Mouse (Mus musculus) liver, postnatal 0 days (tissue): ENCODE data around the gene Diras2. TPM values are rescaled to one million over a fixed set of nuclear protein-coding genes. Genes with fewer than 3 reads are reported as not detected.

Experiments
- ATAC-seq: fragments of 200-750 bp; cut with Nextera tagmentation; 2 replicates; pipeline ENCODE4 v1.8.0; 2017; ENCODE audit warnings: mild to moderate bottlenecking, moderate library complexity
- DNase-seq: peaks from one replicate; pipeline ENCODE4 v3.0.0-alpha.2; 2016
- H3K27ac ChIP-seq: fragments of 300-500 bp; sonication (generic); 2 replicates; pipeline ENCODE4 v1.5.1; 2014; ENCODE audit warnings: antibody characterized with exemption, moderate library complexity, mild to moderate bottlenecking, low read depth
- H3K27me3 ChIP-seq: fragments of 300-500 bp; sonication (generic); 2 replicates; pipeline ENCODE4 v1.6.1; 2014; ENCODE audit warnings: low read length, control low read depth, mixed read lengths; ENCODE audit not compliant: insufficient read depth
- H3K36me3 ChIP-seq: fragments of 300-500 bp; sonication (generic); replicated peaks from 2 replicates; pipeline ENCODE4 v1.6.1; 2014; ENCODE audit warnings: mild to moderate bottlenecking, control low read depth, low read length, moderate library complexity, mixed read lengths; ENCODE audit not compliant: insufficient read depth
- H3K4me1 ChIP-seq: fragments of 300-500 bp; sonication (generic); 2 replicates; pipeline ENCODE4 v1.6.1; 2014; ENCODE audit warnings: antibody characterized with exemption, mild to moderate bottlenecking, control low read depth; ENCODE audit not compliant: insufficient read depth
- H3K4me2 ChIP-seq: fragments of 300-500 bp; sonication (generic); 2 replicates; pipeline ENCODE4 v1.6.1; 2014; ENCODE audit warnings: low read depth, mild to moderate bottlenecking, low read length, moderate library complexity, mixed read lengths
- H3K4me3 ChIP-seq: fragments of 300-500 bp; sonication (generic); 2 replicates; pipeline ENCODE4 v1.5.1; 2014; ENCODE audit warnings: low read depth, low read length
- H3K9ac ChIP-seq: fragments of 300-500 bp; sonication (generic); replicated peaks from 2 replicates; pipeline ENCODE4 v1.6.1; 2014; ENCODE audit warnings: mild to moderate bottlenecking, moderate library complexity
- H3K9me3 ChIP-seq: fragments of 300-500 bp; sonication (generic); 2 replicates; pipeline ENCODE4 v1.6.1; 2016; ENCODE audit warnings: mild to moderate bottlenecking, control low read depth, low read length, mixed read lengths
- CTCF ChIP-seq: sonication (generic); IDR thresholded peaks from 2 replicates; pipeline ENCODE4 v1.5.1; 2016; ENCODE audit warnings: antibody characterized with exemption, low read depth
- EP300 ChIP-seq: IDR thresholded peaks from 2 replicates; pipeline ENCODE4 v1.6.1; 2016; ENCODE audit warnings: antibody characterized with exemption, low read depth, mild to moderate bottlenecking
- WGBS: fragments of 180-500 bp; shearing (Covaris S2); extraction: QIAGEN DNeasy Blood & Tissue Kit; methylation state at CpG from one replicate; pipeline ENCODE4 v1.1.7; 2014; ENCODE audit not compliant: insufficient replicate concordance; 5-methylcytosine and 5-hydroxymethylcytosine counted together
- polyA plus RNA-seq: library from polyadenylated mRNA; unstranded; fragments of >200 nt; fragmentation: Nextera tagmentation; extraction: Ambion mirVana; gene quantifications from 2 replicates; pipeline ENCODE4 v1.2.1, GENCODE M21; 2015

The Diras2 gene
- polyA plus RNA-seq, 1 experiment from 2014 or later, result 0.12 TPM

GRCm38 (mm10) chr13:52476222-52476621 is 54.9 kb downstream of the Diras2 start:
- Histone ChIP-seq H3K27ac (no peak overlapping the region), H3K9me3 (no peaks in the 10 kb centered on the region), H3K9ac (no peak overlapping the region), H3K27me3 (no peaks in the 10 kb centered on the region), H3K4me2 (no peak overlapping the region), H3K4me3 (no peak overlapping the region), H3K36me3 (no peaks in the 10 kb centered on the region), H3K4me1 (no peaks in the 10 kb centered on the region)
- peak; percentile 27 for DNase-seq
- no peak for ATAC-seq
- 48% methylated on average over 3 of the region's 3 CpGs for WGBS
- TF ChIP-seq CTCF, result peak; percentile 62
- no peak for TF ChIP-seq EP300

- TF ChIP-seq EP300, result no peak
- TF ChIP-seq CTCF, result no peak
- H3K36me3 ChIP-seq, result no peaks in the 10 kb centered on the region
These were observed 55.8 kb downstream of the Diras2 start for GRCm38 (mm10) chr13:52475264-52475663.

GRCm38 (mm10) chr13:52474807-52475206 is 56.3 kb downstream of the Diras2 start:
- ATAC-seq (no peak), DNase-seq (no peak)
- H3K4me3 ChIP-seq, result no peak overlapping the region
- no peaks in the 10 kb centered on the region for H3K9me3 ChIP-seq
- H3K9ac ChIP-seq, result no peak overlapping the region
- H3K4me1 ChIP-seq, result no peaks in the 10 kb centered on the region
- H3K36me3 ChIP-seq, result no peaks in the 10 kb centered on the region
- WGBS, result 66% methylated on average over 3 of the region's 3 CpGs
- H3K27ac ChIP-seq, result no peak overlapping the region
- TF ChIP-seq CTCF (no peak), EP300 (no peak)
- H3K27me3 ChIP-seq, result no peaks in the 10 kb centered on the region
- H3K4me2 ChIP-seq, result no peak overlapping the region

More at GRCm38 (mm10) chr13:52475264-52475663, 55.8 kb downstream of the Diras2 start:
- Histone ChIP-seq H3K4me2 (no peak overlapping the region), H3K9ac (no peak overlapping the region), H3K4me1 (no peaks in the 10 kb centered on the region), H3K4me3 (no peak overlapping the region), H3K9me3 (no peaks in the 10 kb centered on the region), H3K27ac (no peak overlapping the region), H3K27me3 (no peaks in the 10 kb centered on the region)
- ATAC-seq (no peak), DNase-seq (no peak)
- 87% methylated on average over 10 of the region's 10 CpGs for WGBS

GRCm38 (mm10) chr13:52469795-52470690 is 61.0 kb downstream of the Diras2 start:
- H3K27me3 ChIP-seq, result no peaks in the 10 kb centered on the region
- no peak overlapping the region for H3K9ac ChIP-seq
- no peaks in the 10 kb centered on the region for H3K9me3 ChIP-seq
- H3K4me1 ChIP-seq, result no peaks in the 10 kb centered on the region
- 58% methylated on average over 10 of the region's 10 CpGs for WGBS
- no peak overlapping the region for H3K27ac ChIP-seq
- no peaks in the 10 kb centered on the region for H3K36me3 ChIP-seq
- no peak overlapping the region for H3K4me2 ChIP-seq
- TF ChIP-seq CTCF (no peak), EP300 (no peak)
- H3K4me3 ChIP-seq, result no peak overlapping the region
- ATAC-seq, result no peak
- no peak for DNase-seq

- ATAC-seq (no peak), DNase-seq (no peak)
- Histone ChIP-seq H3K27ac (no peak overlapping the region), H3K9me3 (no peaks in the 10 kb centered on the region), H3K27me3 (no peaks in the 10 kb centered on the region), H3K4me2 (no peak overlapping the region), H3K36me3 (no peaks in the 10 kb centered on the region), H3K4me3 (no peak overlapping the region), H3K4me1 (no peaks in the 10 kb centered on the region), H3K9ac (no peak overlapping the region)
- WGBS, result 69% methylated on average over 6 of the region's 6 CpGs
- no peak for TF ChIP-seq CTCF
- no peak for TF ChIP-seq EP300
These were observed 65.9 kb downstream of the Diras2 start for GRCm38 (mm10) chr13:52465141-52465540.

GRCm38 (mm10) chr13:52459982-52460381 is 71.1 kb downstream of the Diras2 start:
- no peak overlapping the region for H3K4me3 ChIP-seq
- H3K9ac ChIP-seq, result no peak overlapping the region
- H3K4me1 ChIP-seq, result no peaks in the 10 kb centered on the region
- no peaks in the 10 kb centered on the region for H3K36me3 ChIP-seq
- no peaks in the 10 kb centered on the region for H3K9me3 ChIP-seq
- TF ChIP-seq CTCF, result no peak
- TF ChIP-seq EP300, result no peak
- ATAC-seq, result no peak
- DNase-seq, result no peak
- no peak overlapping the region for H3K4me2 ChIP-seq
- 71% methylated on average over 7 of the region's 7 CpGs for WGBS
- H3K27ac ChIP-seq, result no peak overlapping the region
- no peaks in the 10 kb centered on the region for H3K27me3 ChIP-seq
